Mouse (Mus musculus): ENCODE measurements around the gene Cstf3. TPM values are rescaled to one million over a fixed set of nuclear protein-coding genes. Genes with fewer than 3 reads are reported as not detected.

Cstf3 gene
- polyA plus RNA-seq, 1 experiment, result 6.9 TPM

GRCm38 (mm10) chr2:104561986-104562532 lies 28.3 kb upstream of the Cstf3 start:
- no peaks in the 10 kb centered on the region for H3K36me3 ChIP-seq (ENCODE audit: control insufficient read depth, insufficient read depth, low read length)
- TF ChIP-seq CTCF (conservative IDR thresholded peaks at IDR 0.05; ENCODE audit: insufficient read depth, insufficient read length, low read depth, low read length) (no peak), POLR2A (IDR thresholded peaks at IDR 0.05; ENCODE audit: low read depth, low read length) (no peak)
- no peak for DNase-seq
- 87% methylated on average over 4 of the region's 4 CpGs for WGBS
- no peak overlapping the region for H3K27ac ChIP-seq (ENCODE audit: insufficient read depth, low read depth, low read length)
- H3K27me3 ChIP-seq (replicated peaks; ENCODE audit: control insufficient read depth, insufficient read depth, low read length), result no peaks in the 10 kb centered on the region
- H3K4me3 ChIP-seq (ENCODE audit: insufficient read depth, low read depth, low read length), result no peak overlapping the region
- no peaks in the 10 kb centered on the region for H3K4me1 ChIP-seq (ENCODE audit: control insufficient read depth, insufficient read depth, low read length)

DNA sequence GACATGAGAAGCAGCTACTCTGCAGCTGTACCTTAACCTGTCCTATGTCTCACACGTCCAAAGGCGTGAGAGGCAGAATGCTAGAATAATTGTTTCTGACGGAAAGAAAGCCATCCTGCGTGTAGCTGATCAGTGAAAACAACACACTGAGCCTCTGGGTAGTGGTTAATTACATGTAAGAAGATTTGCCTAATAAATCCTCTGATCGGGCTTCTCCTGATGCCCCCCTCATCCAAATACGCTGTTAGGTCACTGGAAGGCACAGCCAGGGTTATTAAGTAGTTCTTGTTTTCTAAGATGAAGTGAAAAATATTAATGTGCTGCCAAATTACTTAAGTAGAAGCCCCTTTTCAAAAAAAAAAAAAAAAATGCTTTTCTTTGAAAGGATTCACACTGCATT lies 18.3 kb upstream of the Cstf3 start:
- no peaks in the 10 kb centered on the region for H3K27me3 ChIP-seq (replicated peaks; ENCODE audit: control insufficient read depth, insufficient read depth, low read length)
- TF ChIP-seq POLR2A (IDR thresholded peaks at IDR 0.05; ENCODE audit: low read depth, low read length) (no peak), CTCF (conservative IDR thresholded peaks at IDR 0.05; ENCODE audit: insufficient read depth, insufficient read length, low read depth, low read length) (no peak)
- H3K27ac ChIP-seq (ENCODE audit: insufficient read depth, low read depth, low read length), result no peak overlapping the region

DNA sequence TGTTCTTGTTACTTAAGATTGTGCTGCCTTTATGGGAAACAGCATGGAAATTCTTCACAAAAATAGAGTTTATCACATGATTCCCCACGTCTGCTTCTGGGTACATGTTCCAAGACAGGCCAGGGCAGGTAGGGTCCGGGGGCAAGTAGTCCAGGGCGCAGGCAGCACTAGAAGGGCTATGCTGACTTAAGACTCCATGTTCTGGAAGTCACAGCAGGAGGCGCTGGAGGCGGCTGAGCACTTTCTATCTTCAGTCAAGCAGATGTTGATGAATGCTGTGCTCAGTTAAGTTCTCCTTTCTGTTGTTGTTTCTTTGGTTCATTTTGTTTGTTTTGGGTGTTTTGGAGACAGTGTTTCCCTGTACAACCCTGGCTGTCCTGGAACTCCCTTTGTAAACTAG lies 14.1 kb upstream of the Cstf3 start:
- Histone ChIP-seq H3K4me3 (ENCODE audit: insufficient read depth, low read depth, low read length) (no peak overlapping the region), H3K36me3 (ENCODE audit: control insufficient read depth, insufficient read depth, low read length) (no peaks in the 10 kb centered on the region), H3K4me1 (ENCODE audit: control insufficient read depth, insufficient read depth, low read length) (no peaks in the 10 kb centered on the region), H3K27ac (ENCODE audit: insufficient read depth, low read depth, low read length) (no peak overlapping the region), H3K27me3 (replicated peaks; ENCODE audit: control insufficient read depth, insufficient read depth, low read length) (no peaks in the 10 kb centered on the region)
- 90% methylated on average over 5 of the region's 5 CpGs for WGBS
- no peak for TF ChIP-seq POLR2A (IDR thresholded peaks at IDR 0.05; ENCODE audit: low read depth, low read length)
- no peak for TF ChIP-seq CTCF (conservative IDR thresholded peaks at IDR 0.05; ENCODE audit: insufficient read depth, insufficient read length, low read depth, low read length)
- DNase-seq, result no peak

More for the DNA sequence above, 18.3 kb upstream of the Cstf3 start:
- Histone ChIP-seq H3K36me3 (ENCODE audit: control insufficient read depth, insufficient read depth, low read length) (no peaks in the 10 kb centered on the region), H3K4me1 (ENCODE audit: control insufficient read depth, insufficient read depth, low read length) (no peaks in the 10 kb centered on the region), H3K4me3 (ENCODE audit: insufficient read depth, low read depth, low read length) (no peak overlapping the region)
- 82% methylated on average over 6 of the region's 6 CpGs for whole genome bisulfite sequencing
- no peak for DNase-seq

- WGBS, result 81% methylated on average over 5 of the region's 5 CpGs
- no peak for TF ChIP-seq POLR2A (IDR thresholded peaks at IDR 0.05; ENCODE audit: low read depth, low read length)
- no peak for TF ChIP-seq CTCF (conservative IDR thresholded peaks at IDR 0.05; ENCODE audit: insufficient read depth, insufficient read length, low read depth, low read length)
- DNase-seq, result no peak
- Histone ChIP-seq H3K36me3 (ENCODE audit: control insufficient read depth, insufficient read depth, low read length) (no peaks in the 10 kb centered on the region), H3K27ac (ENCODE audit: insufficient read depth, low read depth, low read length) (no peak overlapping the region), H3K4me1 (ENCODE audit: control insufficient read depth, insufficient read depth, low read length) (no peaks in the 10 kb centered on the region), H3K27me3 (replicated peaks; ENCODE audit: control insufficient read depth, insufficient read depth, low read length) (no peaks in the 10 kb centered on the region), H3K4me3 (ENCODE audit: insufficient read depth, low read depth, low read length) (no peak overlapping the region)
These were observed 12.3 kb upstream of the Cstf3 start for GRCm38 (mm10) chr2:104578021-104578420.

- WGBS, result 80% methylated on average over 5 of the region's 5 CpGs
These were observed 11.3 kb upstream of the Cstf3 start for GRCm38 (mm10) chr2:104578836-104579604.

DNA sequence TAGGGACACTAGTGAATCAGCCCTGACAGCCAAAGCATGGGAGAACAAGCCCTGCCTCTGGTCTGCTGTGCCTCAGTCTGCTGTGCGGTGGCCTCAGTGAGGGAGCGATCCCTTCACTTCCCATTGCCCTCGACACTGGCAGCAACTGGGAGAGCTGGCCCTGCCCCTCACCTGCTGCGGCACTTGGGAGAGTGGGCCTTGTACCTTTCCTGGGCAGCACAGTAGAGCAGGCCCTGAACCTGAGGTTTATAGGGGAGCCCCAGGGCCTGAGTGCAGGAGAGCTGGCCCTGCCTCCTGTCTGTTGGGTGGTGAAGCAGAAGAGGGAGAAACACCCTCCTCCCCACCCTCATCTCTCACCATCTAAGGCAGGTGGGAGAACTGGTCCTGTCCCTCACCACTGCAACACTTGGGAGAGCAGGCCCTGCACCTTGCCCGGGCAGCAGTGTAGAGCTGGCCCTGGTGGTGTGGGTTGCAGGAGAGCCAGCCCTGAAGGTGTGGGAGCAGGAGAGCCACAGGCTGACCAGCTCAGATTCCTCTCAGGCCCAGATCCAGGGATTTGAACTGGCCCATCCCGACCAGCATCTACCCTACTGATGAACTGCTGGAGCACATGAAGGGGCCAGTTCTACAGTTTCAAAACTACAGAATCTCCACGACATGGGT lies 10.4 kb upstream of the Cstf3 start:
- no peak for TF ChIP-seq CTCF (conservative IDR thresholded peaks at IDR 0.05; ENCODE audit: insufficient read depth, insufficient read length, low read depth, low read length)
- TF ChIP-seq POLR2A (IDR thresholded peaks at IDR 0.05; ENCODE audit: low read depth, low read length), result no peak
- Histone ChIP-seq H3K36me3 (ENCODE audit: control insufficient read depth, insufficient read depth, low read length) (no peaks in the 10 kb centered on the region), H3K4me1 (ENCODE audit: control insufficient read depth, insufficient read depth, low read length) (no peaks in the 10 kb centered on the region), H3K27ac (ENCODE audit: insufficient read depth, low read depth, low read length) (no peak overlapping the region), H3K27me3 (replicated peaks; ENCODE audit: control insufficient read depth, insufficient read depth, low read length) (no peaks in the 10 kb centered on the region), H3K4me3 (ENCODE audit: insufficient read depth, low read depth, low read length) (no peak overlapping the region)
- no peak for DNase-seq
- 83% methylated on average over 7 of the region's 7 CpGs for WGBS

More at GRCm38 (mm10) chr2:104578836-104579604, 11.3 kb upstream of the Cstf3 start:
- Histone ChIP-seq H3K27ac (ENCODE audit: insufficient read depth, low read depth, low read length) (no peak overlapping the region), H3K4me1 (ENCODE audit: control insufficient read depth, insufficient read depth, low read length) (no peaks in the 10 kb centered on the region), H3K27me3 (replicated peaks; ENCODE audit: control insufficient read depth, insufficient read depth, low read length) (no peaks in the 10 kb centered on the region), H3K4me3 (ENCODE audit: insufficient read depth, low read depth, low read length) (no peak overlapping the region), H3K36me3 (ENCODE audit: control insufficient read depth, insufficient read depth, low read length) (no peaks in the 10 kb centered on the region)
- no peak for DNase-seq
- TF ChIP-seq CTCF (conservative IDR thresholded peaks at IDR 0.05; ENCODE audit: insufficient read depth, insufficient read length, low read depth, low read length) (no peak), POLR2A (IDR thresholded peaks at IDR 0.05; ENCODE audit: low read depth, low read length) (no peak)

- no peak for TF ChIP-seq CTCF (conservative IDR thresholded peaks at IDR 0.05; ENCODE audit: insufficient read depth, insufficient read length, low read depth, low read length)
- TF ChIP-seq POLR2A (IDR thresholded peaks at IDR 0.05; ENCODE audit: low read depth, low read length), result no peak
- no peak overlapping the region for H3K27ac ChIP-seq (ENCODE audit: insufficient read depth, low read depth, low read length)
- no peak overlapping the region for H3K4me3 ChIP-seq (ENCODE audit: insufficient read depth, low read depth, low read length)
- no peaks in the 10 kb centered on the region for H3K4me1 ChIP-seq (ENCODE audit: control insufficient read depth, insufficient read depth, low read length)
- no peaks in the 10 kb centered on the region for H3K27me3 ChIP-seq (replicated peaks; ENCODE audit: control insufficient read depth, insufficient read depth, low read length)
- 76% methylated on average over 9 of the region's 9 CpGs for WGBS
- no peak for DNase-seq
- H3K36me3 ChIP-seq (ENCODE audit: control insufficient read depth, insufficient read depth, low read length), result no peaks in the 10 kb centered on the region
These were observed 8.9 kb upstream of the Cstf3 start for GRCm38 (mm10) chr2:104581281-104581879.
